Mouse (Mus musculus) erythroblast, embryonic 14.5 days (primary cell): Measurements from ENCODE around the gene Rab4a. TPM values are rescaled to one million over a fixed set of nuclear protein-coding genes. Genes with fewer than 3 reads are reported as not detected.

Experiments used
- H3K27me3 ChIP-seq: 2 replicates; pipeline ENCODE4 v1.6.1; 2012; ENCODE audit warnings: inconsistent platforms; ENCODE audit not compliant: control insufficient read depth
- H3K36me3 ChIP-seq: 2 replicates; pipeline ENCODE4 v1.6.1; 2012; ENCODE audit warnings: mild to moderate bottlenecking, inconsistent platforms; ENCODE audit not compliant: control insufficient read depth
- H3K4me1 ChIP-seq: 2 replicates; pipeline ENCODE4 v1.6.1; 2012; ENCODE audit warnings: inconsistent platforms; ENCODE audit not compliant: control insufficient read depth
- H3K4me3 ChIP-seq: replicated peaks from 2 replicates; pipeline ENCODE3; 2012; ENCODE audit warnings: moderate library complexity, mild to moderate bottlenecking, inconsistent platforms
- H3K9me3 ChIP-seq: 2 replicates; pipeline ENCODE4 v1.6.1; 2012; ENCODE audit warnings: low read length, inconsistent platforms, mixed read lengths; ENCODE audit not compliant: control insufficient read depth
- GATA1 ChIP-seq: IDR thresholded peaks from 2 replicates; pipeline ENCODE4 v1.6.1; 2012; ENCODE audit warnings: low read length, inconsistent platforms, mixed read lengths
- TAL1 ChIP-seq: IDR thresholded peaks from 3 replicates; pipeline ENCODE4 v1.6.1; 2012; ENCODE audit warnings: low read length, inconsistent platforms, mixed read lengths
- polyA plus RNA-seq: library from polyadenylated mRNA; stranded (reverse); fragments of >175 nt; gene quantifications from 2 replicates; pipeline ENCODE4 v1.2.3, GENCODE M21; 2012

Rab4a gene
- polyA plus RNA-seq, 1 experiment: 0.17 TPM

DNA sequence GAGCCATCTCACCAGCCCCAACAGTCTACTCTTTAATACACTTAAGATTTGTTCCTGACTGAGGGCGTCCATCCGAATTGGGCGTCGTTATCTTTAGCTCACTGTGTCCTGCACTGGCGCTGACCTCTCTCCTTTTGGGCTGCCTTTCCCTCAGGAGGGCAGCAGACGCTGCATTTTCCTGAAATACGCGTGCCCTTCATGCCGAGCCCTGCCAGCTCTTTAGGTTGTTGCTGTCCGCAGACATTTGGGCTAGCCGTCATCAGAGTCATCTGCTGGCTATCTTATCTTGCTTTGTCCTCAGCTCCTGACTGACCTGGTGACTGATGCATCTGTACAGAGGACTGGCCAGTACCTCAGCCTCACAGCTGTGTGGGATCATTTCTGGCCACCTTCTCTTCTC is 9.5 kb downstream of the Rab4a start:
- TF ChIP-seq TAL1 (no peak), GATA1 (no peak)
- Histone ChIP-seq H3K36me3 (peaks cover 32% of the 10 kb centered on the region), H3K4me1 (peaks cover 49% of the 10 kb centered on the region)

DNA sequence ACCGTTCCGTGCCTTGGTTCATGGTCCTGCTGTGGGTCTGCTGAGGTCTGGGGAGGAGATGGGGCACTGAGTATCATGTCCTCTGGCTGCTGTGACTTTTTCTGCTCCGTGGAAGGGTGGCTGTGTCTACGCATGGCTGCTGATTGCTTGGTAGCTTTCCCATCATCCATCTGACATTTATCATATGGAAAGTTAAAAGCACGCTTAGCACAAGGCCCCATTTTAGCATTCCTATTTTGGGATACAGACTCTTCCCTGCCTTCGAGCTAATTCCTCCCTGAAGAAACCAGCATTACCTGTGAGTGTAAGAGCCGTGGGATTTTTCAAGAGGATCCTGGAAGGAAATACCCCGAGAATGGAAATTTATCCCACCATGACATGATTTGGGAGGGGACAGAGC is 11.2 kb downstream of the Rab4a start:
- no peak overlapping the region for H3K4me3 ChIP-seq
- H3K4me1 ChIP-seq: peaks cover 57% of the 10 kb centered on the region
- no peaks in the 10 kb centered on the region for H3K27me3 ChIP-seq
- H3K9me3 ChIP-seq: no peaks in the 10 kb centered on the region
- TF ChIP-seq GATA1: no peak
- no peak for TF ChIP-seq TAL1
- H3K36me3 ChIP-seq: peaks cover 28% of the 10 kb centered on the region

More for the DNA sequence above, 9.5 kb downstream of the Rab4a start:
- H3K9me3 ChIP-seq: no peaks in the 10 kb centered on the region
- no peak overlapping the region for H3K4me3 ChIP-seq
- H3K27me3 ChIP-seq: no peaks in the 10 kb centered on the region

- Histone ChIP-seq H3K4me1 (peaks cover 58% of the 10 kb centered on the region), H3K9me3 (no peaks in the 10 kb centered on the region), H3K27me3 (no peaks in the 10 kb centered on the region), H3K4me3 (no peak overlapping the region), H3K36me3 (peaks cover 28% of the 10 kb centered on the region)
- no peak for TF ChIP-seq TAL1
- TF ChIP-seq GATA1: no peak
These were observed 12.0 kb downstream of the Rab4a start for GRCm38 (mm10) chr8:123817747-123818146.

DNA sequence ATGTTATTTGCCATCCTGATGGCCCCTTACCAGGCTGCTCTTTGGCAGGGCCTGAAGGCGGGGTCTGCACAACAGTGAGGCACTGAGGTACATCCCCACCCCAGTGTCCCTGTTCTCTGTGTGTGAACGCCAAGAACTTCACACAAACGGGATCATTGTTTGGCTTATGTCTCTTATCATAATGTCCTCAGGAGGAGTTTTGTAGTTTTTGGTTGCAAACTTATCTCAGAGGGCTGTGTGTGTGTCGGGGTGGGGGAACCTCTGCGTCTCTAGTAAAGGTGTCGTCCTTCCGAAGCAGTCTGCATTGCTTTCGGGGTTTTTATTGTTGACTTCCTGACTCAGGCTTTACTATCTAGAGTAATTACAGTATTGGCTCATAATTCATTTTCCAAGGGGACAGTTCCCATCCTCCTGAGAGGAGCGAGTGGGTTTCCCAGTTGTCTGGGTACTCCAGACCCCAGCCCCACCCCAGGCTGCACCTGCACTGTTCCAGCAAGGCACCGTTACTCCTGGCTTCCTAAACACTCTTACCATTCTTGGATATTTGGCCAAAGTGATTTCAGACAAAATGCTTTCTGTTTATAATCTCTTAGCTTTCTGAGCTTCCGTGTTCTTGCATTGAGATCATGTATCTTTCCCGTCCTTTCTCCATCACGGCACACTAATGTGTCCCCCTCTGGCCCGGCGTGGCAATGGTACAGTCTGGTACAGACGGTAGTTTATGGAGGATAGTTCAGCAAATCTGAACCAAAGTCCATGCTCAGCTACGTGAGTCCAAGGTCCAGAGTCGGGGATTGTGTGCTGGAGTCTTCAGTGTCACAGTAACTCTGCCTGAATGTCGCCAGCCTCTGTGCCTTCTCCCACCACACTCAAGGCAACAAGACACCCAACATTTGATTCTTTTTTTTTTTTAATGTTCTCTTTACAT is 14.2 kb downstream of the Rab4a start:
- Histone ChIP-seq H3K9me3 (peaks cover 4% of the 10 kb centered on the region), H3K36me3 (peaks cover 33% of the 10 kb centered on the region), H3K4me3 (peak overlapping the region; percentile 3), H3K27me3 (no peaks in the 10 kb centered on the region), H3K4me1 (peaks cover 66% of the 10 kb centered on the region)
- TF ChIP-seq GATA1 (no peak), TAL1 (no peak)

DNA sequence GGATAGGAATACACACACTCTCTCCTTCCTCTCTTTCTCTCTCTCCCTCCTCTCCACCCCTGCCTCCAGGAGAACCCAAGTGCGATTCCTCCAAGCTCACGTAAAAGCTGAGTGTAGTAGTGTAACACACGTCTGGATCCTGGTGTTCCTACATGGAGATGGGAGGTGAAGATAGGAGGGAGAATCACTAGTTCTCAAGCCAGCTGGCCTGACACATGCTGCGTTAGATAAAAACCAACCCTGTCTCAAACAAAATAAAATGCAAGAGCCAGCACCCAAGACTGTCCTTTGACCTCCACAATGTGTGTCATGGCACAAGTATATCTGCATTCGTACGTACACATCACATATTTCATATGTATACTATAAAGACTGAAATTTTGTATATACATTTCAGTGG is 15.0 kb downstream of the Rab4a start:
- Histone ChIP-seq H3K9me3 (peaks cover 4% of the 10 kb centered on the region), H3K27me3 (no peaks in the 10 kb centered on the region), H3K4me3 (no peak overlapping the region), H3K4me1 (peaks cover 65% of the 10 kb centered on the region), H3K36me3 (peaks cover 36% of the 10 kb centered on the region)
- peak; percentile 37; the same call in 1 of the 2 replicates for TF ChIP-seq GATA1
- peak; percentile 37; the same call in 2 of the 3 replicates for TF ChIP-seq TAL1

GRCm38 (mm10) chr8:123823111-123823510 is 17.3 kb downstream of the Rab4a start:
- Histone ChIP-seq H3K27me3 (no peaks in the 10 kb centered on the region), H3K4me3 (peak overlapping the region; percentile 7), H3K36me3 (peaks cover 40% of the 10 kb centered on the region), H3K9me3 (peaks cover 4% of the 10 kb centered on the region), H3K4me1 (peaks cover 58% of the 10 kb centered on the region)
- TF ChIP-seq GATA1: no peak
- no peak for TF ChIP-seq TAL1

- Histone ChIP-seq H3K36me3 (peaks cover 45% of the 10 kb centered on the region), H3K4me3 (no peak overlapping the region), H3K27me3 (no peaks in the 10 kb centered on the region), H3K4me1 (peaks cover 55% of the 10 kb centered on the region), H3K9me3 (peaks cover 4% of the 10 kb centered on the region)
- TF ChIP-seq TAL1 (no peak), GATA1 (no peak)
These were observed 17.8 kb downstream of the Rab4a start for GRCm38 (mm10) chr8:123823532-123824123.

- TF ChIP-seq TAL1 (no peak), GATA1 (no peak)
- H3K4me3 ChIP-seq: no peak overlapping the region
- H3K36me3 ChIP-seq: peaks cover 69% of the 10 kb centered on the region
- peaks cover 4% of the 10 kb centered on the region for H3K9me3 ChIP-seq
- H3K27me3 ChIP-seq: no peaks in the 10 kb centered on the region
- peaks cover 32% of the 10 kb centered on the region for H3K4me1 ChIP-seq
These were observed 20.2 kb downstream of the Rab4a start for GRCm38 (mm10) chr8:123826001-123826400.

GRCm38 (mm10) chr8:123826758-123827157 is 21.0 kb downstream of the Rab4a start:
- TF ChIP-seq TAL1 (no peak), GATA1 (no peak)
- Histone ChIP-seq H3K27me3 (no peaks in the 10 kb centered on the region), H3K4me3 (no peak overlapping the region), H3K36me3 (peaks cover 75% of the 10 kb centered on the region), H3K4me1 (peaks cover 26% of the 10 kb centered on the region), H3K9me3 (peaks cover 4% of the 10 kb centered on the region)
